Mouse (Mus musculus): Measurements from ENCODE around the gene 1190002N15Rik.

Gene 1190002N15Rik

DNA sequence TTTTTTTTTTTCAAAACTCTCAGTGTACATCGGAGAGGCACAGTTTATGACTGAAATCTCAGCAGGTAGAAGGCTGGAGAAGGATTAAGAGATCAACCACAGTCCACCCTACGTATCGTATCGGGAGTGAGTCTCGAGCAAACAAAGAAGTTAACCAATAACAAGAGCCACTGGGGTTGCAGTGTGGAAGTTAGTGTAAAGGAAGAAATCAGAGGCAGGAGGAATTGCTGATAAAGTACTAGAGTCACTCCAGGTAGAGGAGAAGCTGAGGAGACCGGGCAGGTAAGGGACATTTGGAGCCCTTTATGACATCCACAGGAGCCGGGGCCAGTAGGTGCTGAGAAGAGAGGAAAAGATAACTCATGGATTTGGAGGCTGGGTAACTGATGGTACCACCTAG lies 64.0 kb downstream of the 1190002N15Rik start:
- no peaks in the 10 kb centered on the region for H3K36me3 ChIP-seq (ENCODE audit: insufficient read depth, low read length)
- no peaks in the 10 kb centered on the region for H3K27me3 ChIP-seq (ENCODE audit: insufficient read depth, low read length)
- TF ChIP-seq POU5F1 (IDR thresholded peaks at IDR 0.05; ENCODE audit: borderline replicate concordance, low read length) (no peak), NANOG (IDR thresholded peaks at IDR 0.05; ENCODE audit: borderline replicate concordance, low read length) (no peak)
- no peaks in the 10 kb centered on the region for H3K9me3 ChIP-seq (ENCODE audit: low read length)
- H3K4me3 ChIP-seq (replicated peaks; ENCODE audit: low read length) = no peak overlapping the region
- H3K4me1 ChIP-seq (replicated peaks; ENCODE audit: low read depth, low read length) = no peaks in the 10 kb centered on the region

DNA sequence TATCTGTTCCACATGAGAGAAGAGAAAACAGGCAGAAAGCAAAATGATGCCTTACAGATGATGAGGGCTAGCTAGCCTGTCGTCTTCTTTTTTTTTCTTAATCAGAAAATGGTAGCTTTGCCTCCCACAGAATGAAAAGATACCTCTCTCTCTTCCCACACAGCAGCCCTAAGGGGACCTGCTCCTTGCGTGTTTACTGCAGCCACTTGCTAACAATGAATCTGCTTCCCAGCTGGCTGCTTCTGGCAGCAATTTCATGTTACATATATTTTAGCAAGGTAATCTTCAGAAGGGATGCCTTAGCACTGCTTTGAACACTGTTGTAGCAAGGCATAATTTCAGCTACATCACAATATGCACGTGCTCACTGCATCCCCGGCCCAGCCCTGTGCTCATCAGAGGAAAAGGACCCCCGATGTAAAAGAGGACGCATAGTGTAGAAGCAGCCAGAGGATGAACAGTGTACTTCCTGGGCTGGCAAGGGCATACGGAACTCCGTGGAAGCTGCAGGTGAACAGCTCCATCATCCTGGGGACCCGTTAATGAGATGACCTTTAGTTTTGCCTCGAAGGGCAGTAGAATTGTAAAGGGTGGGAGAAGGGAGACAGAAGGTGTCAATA lies 64.8 kb downstream of the 1190002N15Rik start:
- H3K27me3 ChIP-seq (ENCODE audit: insufficient read depth, low read length) = no peaks in the 10 kb centered on the region
- no peaks in the 10 kb centered on the region for H3K9me3 ChIP-seq (ENCODE audit: low read length)
- H3K4me1 ChIP-seq (replicated peaks; ENCODE audit: low read depth, low read length) = no peaks in the 10 kb centered on the region
- no peak overlapping the region for H3K4me3 ChIP-seq (replicated peaks; ENCODE audit: low read length)
- no peaks in the 10 kb centered on the region for H3K36me3 ChIP-seq (ENCODE audit: insufficient read depth, low read length)
- TF ChIP-seq CTCF (conservative IDR thresholded peaks at IDR 0.05; ENCODE audit: low read length) (no peak), POU5F1 (IDR thresholded peaks at IDR 0.05; ENCODE audit: borderline replicate concordance, low read length) (no peak), NANOG (IDR thresholded peaks at IDR 0.05; ENCODE audit: borderline replicate concordance, low read length) (no peak)

DNA sequence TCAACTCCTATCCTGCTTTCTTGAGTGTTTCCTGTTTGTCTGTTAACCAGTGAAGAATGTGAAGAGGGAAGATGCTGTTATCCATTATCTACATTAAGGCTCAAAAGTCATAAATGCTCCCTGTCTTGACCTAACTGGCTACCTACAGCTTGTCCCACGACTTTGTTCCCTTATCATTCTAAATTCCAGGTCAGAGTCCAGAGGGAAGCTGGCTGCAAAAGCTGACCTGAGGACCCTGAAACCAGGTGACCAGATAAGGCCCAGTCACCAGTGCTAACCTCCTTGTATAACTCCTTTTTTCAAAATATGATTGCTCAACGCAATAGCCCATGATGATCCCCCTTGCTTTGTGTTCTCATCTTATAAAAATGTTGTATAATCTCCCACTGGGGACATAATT lies 66.4 kb downstream of the 1190002N15Rik start:
- TF ChIP-seq NANOG (IDR thresholded peaks at IDR 0.05; ENCODE audit: borderline replicate concordance, low read length) (no peak), CTCF (conservative IDR thresholded peaks at IDR 0.05; ENCODE audit: low read length) (no peak), POU5F1 (IDR thresholded peaks at IDR 0.05; ENCODE audit: borderline replicate concordance, low read length) (no peak)
- H3K36me3 ChIP-seq (ENCODE audit: insufficient read depth, low read length) = no peaks in the 10 kb centered on the region
- H3K4me1 ChIP-seq (replicated peaks; ENCODE audit: low read depth, low read length) = no peaks in the 10 kb centered on the region
- H3K4me3 ChIP-seq (replicated peaks; ENCODE audit: low read length) = no peak overlapping the region
- no peaks in the 10 kb centered on the region for H3K9me3 ChIP-seq (ENCODE audit: low read length)
- H3K27me3 ChIP-seq (ENCODE audit: insufficient read depth, low read length) = no peaks in the 10 kb centered on the region

Data from E14TG2a.4 (cell line).